Mouse (Mus musculus) bone marrow, adult 2 months (tissue): ENCODE measurements around the gene Fyttd1.

ENCODE experiments used
- CTCF ChIP-seq: fragments of 200-500 bp; IDR thresholded peaks from 2 replicates; pipeline ENCODE4 v1.5.1; 2011; ENCODE audit warnings: low read length, control low read depth; ENCODE audit not compliant: control insufficient read depth, insufficient read depth
- POLR2A ChIP-seq: fragments of 200-500 bp; IDR thresholded peaks from 2 replicates; pipeline ENCODE4 v1.6.1; 2011; ENCODE audit warnings: low read depth, mild to moderate bottlenecking, control low read depth, low read length, borderline replicate concordance; ENCODE audit not compliant: control insufficient read depth

DNA sequence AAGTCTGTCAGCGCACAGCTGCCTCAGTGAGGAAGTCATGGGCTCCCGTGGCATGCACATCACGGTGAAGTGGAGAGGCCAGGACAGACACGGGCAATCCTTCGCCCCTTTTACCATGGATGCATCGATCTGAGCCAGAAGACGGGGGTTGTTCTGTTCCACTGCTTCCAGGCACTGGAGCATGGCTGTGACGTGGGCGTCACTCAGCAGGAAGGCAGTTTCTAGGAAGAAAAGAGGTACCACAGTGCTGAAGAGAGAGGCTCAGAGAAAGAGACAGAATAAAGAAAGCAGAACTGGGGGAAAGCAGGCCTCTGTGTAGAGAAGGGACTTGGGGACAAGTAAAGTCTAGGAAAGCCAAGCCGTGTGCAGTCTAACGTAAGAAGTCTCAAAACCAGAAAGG lies 30.2 kb upstream of the Fyttd1 start:
- TF ChIP-seq POLR2A (no peak), CTCF (no peak)
